Comparison of ENCODE assay signal across 23 mouse cellular contexts in the genomic region with DNA sequence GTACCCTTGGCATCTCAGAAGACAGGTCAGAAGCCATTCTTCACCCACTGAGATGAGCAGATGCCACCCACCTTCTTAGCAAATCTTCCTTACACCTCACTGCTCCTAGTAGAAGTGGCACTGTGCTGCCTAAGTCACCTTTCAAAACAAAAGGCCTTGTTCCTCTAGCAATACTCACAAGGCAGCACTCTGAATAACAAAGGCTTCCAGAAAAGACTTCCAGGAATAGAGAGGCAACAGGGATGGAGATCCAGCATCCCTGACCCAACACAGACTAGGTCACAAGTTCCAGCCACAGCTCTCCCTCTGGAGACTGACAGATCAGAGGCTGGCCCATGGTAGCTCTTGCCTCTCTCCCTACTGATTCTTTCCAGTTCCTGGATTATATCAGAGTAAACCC. TPM values are rescaled to one million over a fixed set of nuclear protein-coding genes. Genes with fewer than 3 reads are reported as not detected.
DNase-seq lines count a peak whose midpoint lies in the region; TF ChIP-seq lines count a peak whose summit lies in the region.
"Had no signal": no experiment of that assay in that cellular context is flagged by ENCODE, and none has a peak within 500 bp of the region (broad histone marks: within the 10 kb centered on the region; RNA-seq: fewer than 3 reads in every experiment).

No protein-coding gene starts in this region.

- H3K9ac ChIP-seq in ES-Bruce4 (ENCODE audit: low read depth, poor library complexity, severe bottlenecking) (no peak overlapping the region), ES-E14 (ENCODE audit: insufficient read depth, low read depth, low read length, poor library complexity, severe bottlenecking) (no peak overlapping the region)
- H3K9ac ChIP-seq: embryonic facial prominence, embryonic 13.5 days; embryonic facial prominence, embryonic 15.5 days; forebrain, embryonic 12.5 days had no signal

- in situ Hi-C loops in ES-E14 (cut with MboI; ENCODE audit: low sequenced_read_pairs in 2 of 2, unreplicated experiment in 2 of 2), result no loop called here

- no peak overlapping the region for H3K27ac ChIP-seq in ES-Bruce4 (ENCODE audit: insufficient read depth, low read length)
- H3K27ac ChIP-seq in ES-E14 (ENCODE audit: insufficient read depth, low read depth, low read length, poor library complexity, severe bottlenecking), result no peak overlapping the region
- H3K27ac ChIP-seq: embryonic facial prominence, embryonic 13.5 days; embryonic facial prominence, embryonic 15.5 days; forebrain, embryonic 10.5 days; forebrain, embryonic 12.5 days had no signal

- TF ChIP-seq POLR2A in ES-Bruce4 (IDR thresholded peaks at IDR 0.05; ENCODE audit: insufficient read depth, low read length), result no peak

- TF ChIP-seq CTCF in ES-Bruce4 (IDR thresholded peaks at IDR 0.05; ENCODE audit: low read depth, low read length), result no peak

- H3K4me1 ChIP-seq in ES-Bruce4 (ENCODE audit: control insufficient read depth, insufficient read depth, low read length), result peaks cover 2% of the 10 kb centered on the region
- peaks cover 1 to 4% of the 10 kb centered on the region in 2 experiments; a peak in 3 of 4 replicates for H3K4me1 ChIP-seq in ES-E14 (ENCODE audit: control insufficient read depth in 2 of 2, insufficient read depth in 2 of 2, low read length in 2 of 2, poor library complexity in 1 of 2)
- H3K4me1 ChIP-seq: embryonic facial prominence, embryonic 13.5 days; embryonic facial prominence, embryonic 15.5 days; forebrain, embryonic 10.5 days; forebrain, embryonic 12.5 days had no signal

- DNase-seq in ES-E14 (ENCODE audit: low read depth, low spot score), result peak; percentile 27
- DNase-seq in ZHBTc4 (ENCODE audit: low read depth, low spot score), result peak; percentile 64
- DNase-seq in adrenal gland, postnatal 25 days, result no peak
- DNase-seq in gastrocnemius, adult 18-20 months (ENCODE audit: low spot score), result no peak
- DNase-seq: adrenal gland, adult 8-10 months; adrenal gland, postnatal 14 days; B cell, adult 2 months; cerebellum, adult 11 months; cerebellum, adult 18-20 months; cerebellum, adult 8-10 months; cerebellum, adult 9-11 months; cerebellum, postnatal 14 days; cerebellum, postnatal 36 days; embryo, embryonic 11 days had no signal

- no peaks in the 10 kb centered on the region for H3K27me3 ChIP-seq in ES-Bruce4 (ENCODE audit: control insufficient read depth, insufficient read depth, low read length, poor library complexity, severe bottlenecking)
- H3K27me3 ChIP-seq: CH12.LX; embryonic facial prominence, embryonic 13.5 days; embryonic facial prominence, embryonic 15.5 days; forebrain, embryonic 12.5 days had no signal

- TF ChIP-seq EP300 in ES-Bruce4 (IDR thresholded peaks at IDR 0.05; ENCODE audit: insufficient read depth, low read depth, low read length), result 0 out of 2 replicates have a peak, but pooled peaks have one; percentile 27

- H3K4me3 ChIP-seq in ES-Bruce4 (ENCODE audit: low read depth, low read length) (no peak overlapping the region), ES-E14 (ENCODE audit: insufficient read depth in 1 of 2, low read depth in 1 of 2, low read length in 2 of 2, poor library complexity in 1 of 2, severe bottlenecking in 1 of 2) (no peak overlapping the region)
- H3K4me3 ChIP-seq: embryonic facial prominence, embryonic 13.5 days; embryonic facial prominence, embryonic 15.5 days; erythroblast, embryonic 14.5 days; forebrain, embryonic 10.5 days; forebrain, embryonic 12.5 days had no signal

- H3K9me3 ChIP-seq in ES-Bruce4 (replicated peaks; ENCODE audit: control insufficient read depth, insufficient read depth, low read length, poor library complexity, severe bottlenecking) (no peaks in the 10 kb centered on the region), ES-E14 (ENCODE audit: control insufficient read depth, insufficient read depth, low read depth, low read length) (no peaks in the 10 kb centered on the region)
- H3K9me3 ChIP-seq: embryonic facial prominence, embryonic 13.5 days; embryonic facial prominence, embryonic 15.5 days; forebrain, embryonic 10.5 days; forebrain, embryonic 12.5 days had no signal

- H3K36me3 ChIP-seq in ES-Bruce4 (ENCODE audit: control insufficient read depth, insufficient read depth, low read length, poor library complexity, severe bottlenecking) (no peaks in the 10 kb centered on the region), ES-E14 (ENCODE audit: control insufficient read depth, insufficient read depth, low read length, poor library complexity, severe bottlenecking) (no peaks in the 10 kb centered on the region)
- H3K36me3 ChIP-seq: embryonic facial prominence, embryonic 13.5 days; embryonic facial prominence, embryonic 15.5 days; forebrain, embryonic 10.5 days; forebrain, embryonic 12.5 days had no signal

TF ChIP-seq in ES-E14, 5 proteins besides CTCF, POLR2A, EP300 and RAD21:
- no peak for TF ChIP-seq MAFK (IDR thresholded peaks at IDR 0.05; ENCODE audit: insufficient read depth, low read depth, low read length)
- TF ChIP-seq ZNF384 (IDR thresholded peaks at IDR 0.05; ENCODE audit: low read depth, low read length), result no peak
- TF ChIP-seq HCFC1 (IDR thresholded peaks at IDR 0.05; ENCODE audit: borderline replicate concordance, insufficient read depth, low read length), result no peak
- TF ChIP-seq CHD2 (IDR thresholded peaks at IDR 0.05; ENCODE audit: low read depth, low read length), result no peak

RNA-seq across cellular contexts. Expression of gene Gbp4, which starts 42.1 kb away (rescaled TPM):
- 0.72 and 0.79 TPM in 2 replicates for polyA plus RNA-seq in ES-Bruce4 (2011; ENCODE audit: insufficient read depth, insufficient read length, low read depth, missing spikeins)
- total RNA-seq in ES-E14 (2012; rRNA removed), result 1.5 and 1.9 TPM in 2 replicates
- 4.0 and 4.7 TPM in 2 replicates for total RNA-seq in adrenal gland, postnatal 25 days (2021)
- 1 to 10 TPM; 1.4 to 8.6 TPM for total RNA-seq in gastrocnemius, adult 18-20 months (2021)
- total RNA-seq: common myeloid progenitor, adult 5-6 weeks; MEL had no signal

RNA-seq across cellular contexts. Expression of gene Gbp8, which starts 42.1 kb away (rescaled TPM):
- 0.25 TPM in 1 of 2 replicates, not detected in the other for polyA plus RNA-seq in ES-Bruce4 (2011; ENCODE audit: insufficient read depth, insufficient read length, low read depth, missing spikeins)
- total RNA-seq in ES-E14 (2012; rRNA removed), result 0.16 and 0.22 TPM in 2 replicates
- 0.12 TPM in 1 of 2 replicates, not detected in the other for total RNA-seq in adrenal gland, postnatal 25 days (2021)
- total RNA-seq in gastrocnemius, adult 18-20 months (2021), result under 1 TPM in 1 of 2 experiments, not detected in 1; 0.09 TPM
- total RNA-seq: MEL had no signal
- polyA plus RNA-seq: embryonic facial prominence, embryonic 13.5 days; forebrain, embryonic 10.5 days had no signal

RNA-seq across cellular contexts. Expression of gene Gbp9, which starts 42.1 kb away (rescaled TPM):
- polyA plus RNA-seq in ES-Bruce4 (2011; ENCODE audit: insufficient read depth, insufficient read length, low read depth, missing spikeins), result 0.63 and 1.4 TPM in 2 replicates
- total RNA-seq in ES-E14 (2012; rRNA removed), result 0.79 and 1.5 TPM in 2 replicates
- 6.0 and 8.3 TPM in 2 replicates for total RNA-seq in adrenal gland, postnatal 25 days (2021)
- 1 to 10 TPM; 1.7 to 3.8 TPM for total RNA-seq in gastrocnemius, adult 18-20 months (2021)

RNA-seq across cellular contexts. Expression of gene Gbp10, which starts 57.9 kb away (rescaled TPM):
- polyA plus RNA-seq in ES-Bruce4 (2011; ENCODE audit: insufficient read depth, insufficient read length, low read depth, missing spikeins), result not detected in 2 replicates
- 0.22 TPM in 1 of 2 replicates, not detected in the other for total RNA-seq in ES-E14 (2012; rRNA removed)
- not detected in 2 replicates for total RNA-seq in adrenal gland, postnatal 25 days (2021)
- 1 to 10 TPM; 1.3 to 4.5 TPM for total RNA-seq in gastrocnemius, adult 18-20 months (2021)
- total RNA-seq: common myeloid progenitor, adult 5-6 weeks; MEL had no signal
- polyA plus RNA-seq: embryonic facial prominence, embryonic 13.5 days; erythroblast, embryonic 14.5 days; forebrain, embryonic 10.5 days; forebrain, embryonic 12.5 days had no signal

Comparison
In these comparisons a context has a peak if more than half of its experiments do, and no peak if none do; other contexts are left out.
1. DNase-seq: peak in ES-E14 (single experiment) and ZHBTc4 (single experiment); none in adrenal gland, postnatal 25 days (single experiment) and gastrocnemius, adult 18-20 months (single experiment).